Mouse (Mus musculus): ENCODE measurements around the gene Adam12. TPM values are rescaled to one million over a fixed set of nuclear protein-coding genes. Genes with fewer than 3 reads are reported as not detected.

The Adam12 gene
- polyA plus RNA-seq, 1 experiment = 1.8 TPM

DNA sequence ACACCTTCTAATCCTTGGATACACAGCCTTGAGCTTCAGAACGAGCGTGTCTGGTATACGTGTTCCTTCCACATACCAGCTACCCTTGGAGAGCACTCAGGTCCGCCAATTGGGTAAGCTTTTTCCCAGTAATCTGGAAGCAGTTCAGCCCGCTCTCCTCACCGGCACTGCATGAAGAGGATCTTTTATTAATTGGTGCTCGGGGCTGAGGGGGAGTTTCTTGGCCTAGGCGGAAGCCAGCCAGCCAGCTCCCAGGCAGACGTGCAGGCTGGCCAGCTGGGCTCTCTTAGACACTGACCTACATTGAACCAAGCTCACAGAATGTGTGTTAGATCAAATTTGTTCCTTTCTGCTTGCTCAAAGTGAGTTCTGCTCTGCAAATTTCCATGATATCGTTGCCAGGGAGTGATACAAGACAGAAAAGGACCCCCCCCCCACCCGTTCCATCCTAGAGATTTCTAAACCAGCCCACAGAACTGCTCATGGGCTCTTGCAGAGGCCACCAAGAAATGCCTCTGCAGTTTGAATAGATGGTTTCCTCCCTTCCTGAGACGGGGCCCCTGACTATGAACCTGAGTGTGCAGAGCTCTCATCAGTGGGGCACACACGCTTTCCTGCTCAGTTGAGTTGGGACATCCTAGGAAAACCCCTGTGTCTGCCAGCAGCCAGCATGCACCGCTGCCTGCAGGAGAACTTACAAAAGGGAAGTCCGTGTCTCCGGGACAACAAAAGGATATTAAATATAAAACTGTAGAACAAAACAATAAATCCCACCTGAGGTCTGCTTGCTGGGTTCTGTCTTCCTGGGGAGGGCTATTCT is 205.5 kb downstream of the Adam12 start:
- TF ChIP-seq POLR2A (IDR thresholded peaks at IDR 0.05; ENCODE audit: borderline replicate concordance, control insufficient read depth, low read depth, low read length) = no peak
- TF ChIP-seq CTCF (IDR thresholded peaks at IDR 0.05; ENCODE audit: control insufficient read depth, insufficient read depth, low read length) = no peak
- Histone ChIP-seq H3K27ac (ENCODE audit: control insufficient read depth, insufficient read depth, low read depth, low read length, poor library complexity) (no peak overlapping the region), H3K4me3 (replicated peaks; ENCODE audit: control insufficient read depth, low read depth, low read length) (no peak overlapping the region), H3K4me1 (ENCODE audit: control insufficient read depth, insufficient read depth, low read length) (no peaks in the 10 kb centered on the region)
- WGBS = 50% methylated on average over 16 of the region's 16 CpGs

DNA sequence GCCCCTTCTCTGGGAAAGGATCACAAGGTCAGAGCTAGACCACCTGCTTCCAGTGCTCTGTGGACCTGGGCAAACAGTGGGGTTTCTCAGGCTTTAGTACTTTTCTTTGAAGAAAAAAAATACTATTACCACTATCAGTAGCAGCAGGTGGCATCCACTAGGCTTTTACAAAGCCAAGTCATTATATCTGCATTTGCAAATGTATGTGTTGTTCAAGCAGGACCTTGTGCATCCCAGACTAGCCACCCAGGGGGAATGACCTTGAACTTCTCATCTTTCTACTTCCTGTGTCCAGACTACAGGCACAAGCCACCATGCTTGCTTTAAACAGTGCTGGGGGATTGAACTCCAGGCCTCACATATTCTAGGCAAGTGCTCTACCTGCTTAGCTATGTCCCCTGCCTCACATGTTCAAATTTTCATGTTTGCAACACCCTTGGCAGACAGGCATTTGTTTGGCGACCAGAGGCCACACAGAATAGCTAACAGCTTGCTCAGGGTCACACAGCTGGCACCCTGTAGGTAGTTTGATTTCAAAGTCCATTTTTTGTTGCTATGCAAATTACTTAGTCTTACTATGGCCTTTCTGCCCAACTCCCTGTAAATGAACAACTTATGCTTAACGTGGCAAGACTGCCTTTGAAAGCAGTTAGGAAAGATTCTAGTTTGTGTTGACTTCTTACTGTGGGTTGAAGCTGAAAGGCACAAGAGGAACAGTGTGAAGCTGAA is 209.6 kb downstream of the Adam12 start:
- H3K4me3 ChIP-seq (replicated peaks; ENCODE audit: control insufficient read depth, low read depth, low read length) = no peak overlapping the region
- no peak overlapping the region for H3K27ac ChIP-seq (ENCODE audit: control insufficient read depth, insufficient read depth, low read depth, low read length, poor library complexity)
- no peaks in the 10 kb centered on the region for H3K4me1 ChIP-seq (ENCODE audit: control insufficient read depth, insufficient read depth, low read length)
- no peak for TF ChIP-seq POLR2A (IDR thresholded peaks at IDR 0.05; ENCODE audit: borderline replicate concordance, control insufficient read depth, low read depth, low read length)
- TF ChIP-seq CTCF (IDR thresholded peaks at IDR 0.05; ENCODE audit: control insufficient read depth, insufficient read depth, low read length) = no peak
- WGBS = 65% methylated on average over 2 of the region's 2 CpGs

DNA sequence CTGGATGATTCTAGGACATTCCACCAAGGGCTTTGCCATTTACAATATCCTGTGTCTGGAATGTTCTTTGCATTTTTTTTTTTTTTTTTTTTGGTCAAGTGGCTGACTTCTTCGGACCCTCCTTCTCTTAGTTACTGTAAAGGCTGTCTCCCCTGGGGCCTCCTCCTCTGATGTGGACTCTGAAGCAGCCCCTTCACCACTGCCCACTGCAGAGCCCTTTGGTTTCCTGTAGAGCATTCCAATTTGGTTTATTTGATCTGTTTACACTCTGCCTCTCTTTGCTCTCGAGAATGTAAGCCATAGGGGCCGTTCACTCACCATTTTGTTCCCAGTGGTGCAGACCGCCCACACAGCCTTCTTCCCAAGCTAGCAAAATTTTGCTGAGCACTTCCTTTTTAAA is 216.7 kb downstream of the Adam12 start:
- Histone ChIP-seq H3K4me1 (ENCODE audit: control insufficient read depth, insufficient read depth, low read length) (no peaks in the 10 kb centered on the region), H3K4me3 (replicated peaks; ENCODE audit: control insufficient read depth, low read depth, low read length) (no peak overlapping the region), H3K27ac (ENCODE audit: control insufficient read depth, insufficient read depth, low read depth, low read length, poor library complexity) (no peak overlapping the region)
- 70% methylated on average over 4 of the region's 4 CpGs for WGBS
- TF ChIP-seq CTCF (IDR thresholded peaks at IDR 0.05; ENCODE audit: control insufficient read depth, insufficient read depth, low read length) = no peak
- TF ChIP-seq POLR2A (IDR thresholded peaks at IDR 0.05; ENCODE audit: borderline replicate concordance, control insufficient read depth, low read depth, low read length) = no peak

DNA sequence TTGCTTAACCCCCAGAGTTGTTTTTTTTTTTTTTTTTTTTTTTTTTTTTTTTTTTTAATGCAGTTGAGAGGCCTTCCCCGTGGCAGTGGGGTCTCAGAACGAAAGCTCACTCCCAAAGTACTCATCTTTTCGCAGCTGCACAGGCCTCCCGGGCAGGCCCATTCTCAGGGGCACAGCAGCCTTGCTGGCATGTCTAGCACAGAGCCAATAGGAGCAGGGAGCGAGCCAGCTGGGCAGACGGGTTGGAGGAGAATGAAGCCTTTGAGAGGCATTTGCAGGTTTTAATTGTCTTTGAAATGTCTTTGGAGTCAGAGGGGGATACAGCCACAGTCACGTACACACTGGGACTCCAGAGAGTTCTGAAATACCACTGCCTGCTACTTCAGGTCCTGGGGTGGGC is 217.2 kb downstream of the Adam12 start:
- no peak overlapping the region for H3K4me3 ChIP-seq (replicated peaks; ENCODE audit: control insufficient read depth, low read depth, low read length)
- TF ChIP-seq POLR2A (IDR thresholded peaks at IDR 0.05; ENCODE audit: borderline replicate concordance, control insufficient read depth, low read depth, low read length) = no peak
- TF ChIP-seq CTCF (IDR thresholded peaks at IDR 0.05; ENCODE audit: control insufficient read depth, insufficient read depth, low read length) = no peak
- H3K4me1 ChIP-seq (ENCODE audit: control insufficient read depth, insufficient read depth, low read length) = no peaks in the 10 kb centered on the region
- no peak overlapping the region for H3K27ac ChIP-seq (ENCODE audit: control insufficient read depth, insufficient read depth, low read depth, low read length, poor library complexity)
- 75% methylated on average over 7 of the region's 7 CpGs for WGBS

DNA sequence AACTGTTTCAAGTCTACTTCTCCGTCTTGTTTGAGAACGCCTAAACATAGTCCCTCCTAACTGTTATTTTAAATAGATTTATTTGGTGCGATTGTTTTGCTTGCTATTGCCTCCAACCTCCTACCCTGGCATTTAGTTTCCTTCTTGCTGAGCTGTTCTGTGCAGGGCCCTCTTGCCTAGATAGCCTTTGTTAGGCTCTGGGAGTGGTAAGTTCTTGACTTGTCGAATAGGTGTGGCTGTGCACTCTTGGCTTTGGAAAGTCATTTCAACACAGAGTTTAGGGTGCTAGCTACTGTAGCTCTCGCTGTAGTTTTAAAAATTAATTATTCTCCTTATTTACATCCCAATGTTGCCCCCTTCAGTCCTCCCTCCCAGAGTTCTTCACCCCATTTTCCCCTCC is 222.8 kb downstream of the Adam12 start:
- Histone ChIP-seq H3K27ac (ENCODE audit: control insufficient read depth, insufficient read depth, low read depth, low read length, poor library complexity) (no peak overlapping the region), H3K4me1 (ENCODE audit: control insufficient read depth, insufficient read depth, low read length) (no peaks in the 10 kb centered on the region; the same call in 1 of the 2 replicates), H3K4me3 (replicated peaks; ENCODE audit: control insufficient read depth, low read depth, low read length) (no peak overlapping the region)
- no peak for TF ChIP-seq POLR2A (IDR thresholded peaks at IDR 0.05; ENCODE audit: borderline replicate concordance, control insufficient read depth, low read depth, low read length)
- no peak for TF ChIP-seq CTCF (IDR thresholded peaks at IDR 0.05; ENCODE audit: control insufficient read depth, insufficient read depth, low read length)
- 70% methylated on average over 5 of the region's 5 CpGs for WGBS

DNA sequence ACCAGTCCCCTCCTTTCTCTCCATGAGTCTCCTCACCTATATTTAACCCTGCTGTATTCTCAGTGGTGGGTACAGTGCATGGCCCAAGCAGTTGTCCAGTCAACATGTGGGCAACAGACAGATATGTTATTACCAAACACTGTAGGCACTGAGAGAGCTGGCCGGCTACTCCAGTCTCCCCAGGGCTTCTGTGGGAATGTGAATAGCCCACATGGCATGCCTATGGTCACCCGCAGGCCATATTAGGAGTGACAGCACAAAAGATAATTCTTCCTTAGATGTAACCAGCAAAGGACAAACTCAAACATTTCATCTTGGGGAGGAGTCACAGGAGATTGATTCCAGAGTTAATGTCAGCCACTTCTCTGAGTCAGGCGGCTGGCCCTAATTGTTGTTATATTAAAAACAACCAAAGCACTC is 224.0 kb downstream of the Adam12 start:
- H3K4me1 ChIP-seq (ENCODE audit: control insufficient read depth, insufficient read depth, low read length) = no peaks in the 10 kb centered on the region; the same call in 1 of the 2 replicates
- TF ChIP-seq POLR2A (IDR thresholded peaks at IDR 0.05; ENCODE audit: borderline replicate concordance, control insufficient read depth, low read depth, low read length) = no peak
- TF ChIP-seq CTCF (IDR thresholded peaks at IDR 0.05; ENCODE audit: control insufficient read depth, insufficient read depth, low read length) = no peak
- no peak overlapping the region for H3K27ac ChIP-seq (ENCODE audit: control insufficient read depth, insufficient read depth, low read depth, low read length, poor library complexity)
- WGBS = 90% methylated on average over 3 of the region's 3 CpGs
- H3K4me3 ChIP-seq (replicated peaks; ENCODE audit: control insufficient read depth, low read depth, low read length) = no peak overlapping the region

DNA sequence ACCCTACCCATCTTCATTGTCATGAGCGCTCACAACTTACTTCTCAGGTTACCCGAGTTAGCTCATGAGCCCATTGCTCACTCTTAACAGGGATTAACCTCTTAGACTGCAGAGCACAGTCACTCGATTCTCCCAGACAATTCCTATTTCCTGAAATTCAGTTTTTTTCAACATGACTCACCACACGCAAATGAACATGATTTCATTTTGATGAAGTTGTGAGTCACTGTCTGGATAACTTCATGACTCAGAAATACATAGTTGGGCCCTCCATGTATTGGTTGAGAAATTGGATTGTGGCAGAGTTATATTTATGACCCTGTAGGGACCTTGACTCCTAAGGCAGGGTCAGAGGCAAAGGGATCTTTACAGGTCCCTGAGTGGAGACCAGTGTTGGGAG is 230.4 kb downstream of the Adam12 start:
- 84% methylated on average over 4 of the region's 4 CpGs for WGBS

DNA sequence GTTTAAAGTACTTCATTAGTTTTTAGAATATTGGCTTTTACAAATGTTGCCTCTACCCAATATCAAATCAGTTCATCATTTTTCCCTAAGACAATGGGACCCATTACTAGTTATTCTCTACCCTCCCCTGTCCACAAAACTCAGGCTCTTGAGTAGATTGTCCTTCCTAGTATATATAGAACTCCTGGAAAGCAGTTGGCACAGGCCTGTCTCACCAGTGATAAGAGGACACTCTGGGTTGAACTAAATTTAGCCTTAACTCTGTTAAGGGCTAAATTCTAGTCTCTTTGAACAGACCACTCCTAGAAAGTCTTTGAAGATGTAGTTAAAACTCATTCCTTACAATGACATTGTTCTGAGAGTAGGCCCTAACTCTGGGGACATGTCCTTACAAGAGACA is 241.0 kb downstream of the Adam12 start:
- Histone ChIP-seq H3K27ac (ENCODE audit: control insufficient read depth, insufficient read depth, low read depth, low read length, poor library complexity) (no peak overlapping the region), H3K4me3 (replicated peaks; ENCODE audit: control insufficient read depth, low read depth, low read length) (no peak overlapping the region), H3K4me1 (ENCODE audit: control insufficient read depth, insufficient read depth, low read length) (no peaks in the 10 kb centered on the region)
- TF ChIP-seq POLR2A (IDR thresholded peaks at IDR 0.05; ENCODE audit: borderline replicate concordance, control insufficient read depth, low read depth, low read length) = no peak
- no peak for TF ChIP-seq CTCF (IDR thresholded peaks at IDR 0.05; ENCODE audit: control insufficient read depth, insufficient read depth, low read length)

More for the DNA sequence above, 230.4 kb downstream of the Adam12 start:
- no peak overlapping the region for H3K27ac ChIP-seq (ENCODE audit: control insufficient read depth, insufficient read depth, low read depth, low read length, poor library complexity)
- no peak overlapping the region for H3K4me3 ChIP-seq (replicated peaks; ENCODE audit: control insufficient read depth, low read depth, low read length)
- H3K4me1 ChIP-seq (ENCODE audit: control insufficient read depth, insufficient read depth, low read length) = no peaks in the 10 kb centered on the region; the same call in 1 of the 2 replicates
- TF ChIP-seq POLR2A (IDR thresholded peaks at IDR 0.05; ENCODE audit: borderline replicate concordance, control insufficient read depth, low read depth, low read length) (no peak), CTCF (IDR thresholded peaks at IDR 0.05; ENCODE audit: control insufficient read depth, insufficient read depth, low read length) (no peak)

Data from bone marrow, adult 2 months (tissue).